Mouse (Mus musculus): ENCODE data around the gene Olfr153. TPM values are rescaled to one million over a fixed set of nuclear protein-coding genes. Genes with fewer than 3 reads are reported as not detected.
"Not testable (repeated sequence)": the region's sequence is repeated elsewhere in the genome, so short reads cannot be mapped to it uniquely, and the experiment has no call there.

Gene Olfr153
- polyA plus RNA-seq, 1 experiment = not detected

DNA sequence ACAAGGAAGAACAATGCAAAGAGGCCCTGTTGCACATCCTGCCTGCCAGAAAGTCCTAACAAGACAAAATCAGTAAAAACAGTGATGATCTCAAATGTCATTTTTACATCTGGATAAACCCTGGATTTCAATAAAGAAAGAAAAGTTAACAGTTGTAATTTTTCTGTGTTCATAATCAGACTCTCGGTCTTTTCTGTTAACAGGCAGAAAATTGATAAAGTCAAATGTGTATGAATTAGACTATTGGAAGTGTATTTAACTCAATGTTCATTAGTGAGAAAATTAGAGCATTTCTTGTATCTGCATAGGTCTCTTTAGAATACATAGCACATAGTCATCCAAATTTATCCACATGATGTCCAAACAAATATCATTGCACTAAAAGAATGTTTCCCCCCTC, 13.8 kb downstream of the Olfr153 start, which contains the start of gene Olfr1128:
Gene Olfr1128 (minus strand): TSS at position 101 of the 400 bp plus-strand sequence.
- WGBS = 75% methylated on average over 1 of the region's 1 CpGs
- Histone ChIP-seq H3K4me3 (replicated peaks; ENCODE audit: extremely low read depth, low read depth, low read length) (no peak within 1 kb of the TSS), H3K4me1 (ENCODE audit: control insufficient read depth, insufficient read depth, low read length) (no peaks in the 10 kb centered on the region)
- TF ChIP-seq POLR2A (IDR thresholded peaks at IDR 0.05; ENCODE audit: borderline replicate concordance, extremely low read depth, low read depth, low read length) (no peak), CTCF (IDR thresholded peaks at IDR 0.05; ENCODE audit: insufficient read depth, low read length) (no peak)
- DNase-seq = no peak

- DNase-seq = not testable (repeated sequence)
- 54% methylated on average over 1 of the region's 1 CpGs for WGBS
Measured at GRCm38 (mm10) chr2:87573602-87574001, 42.0 kb downstream of the Olfr153 start, which contains the start of gene Olfr1129. Olfr1129 (plus strand) TSS chr2:87573902.

More at GRCm38 (mm10) chr2:87573602-87574001, 42.0 kb downstream of the Olfr153 start, which contains the start of gene Olfr1129:
- not testable (repeated sequence) for H3K4me3 ChIP-seq (replicated peaks; ENCODE audit: extremely low read depth, low read depth, low read length); H3K4me1 ChIP-seq (ENCODE audit: control insufficient read depth, insufficient read depth, low read length)

Other genes with a start within 250 kb of the Olfr153 start
- not detected in 2 replicates for gene Olfr1118, start 224.2 kb upstream of the Olfr153 start, polyA plus RNA-seq (2012; rRNA removed)
- not detected in 2 replicates for gene Olfr1120, start 177.0 kb upstream of the Olfr153 start, polyA plus RNA-seq (2012; rRNA removed)
- gene Olfr1121, start 161.9 kb upstream of the Olfr153 start, polyA plus RNA-seq (2012; rRNA removed) = not detected in 2 replicates
- not detected in 2 replicates for gene Olfr1122, start 145.9 kb upstream of the Olfr153 start, polyA plus RNA-seq (2012; rRNA removed)
- not detected in 2 replicates for gene Olfr1123, start 115.2 kb upstream of the Olfr153 start, polyA plus RNA-seq (2012; rRNA removed)
- gene Olfr1124, start 101.5 kb upstream of the Olfr153 start, polyA plus RNA-seq (2012; rRNA removed) = not detected in 2 replicates
- not detected in 2 replicates for gene Olfr1126, start 77.8 kb upstream of the Olfr153 start, polyA plus RNA-seq (2012; rRNA removed)
- gene Pramel7, start 34.7 kb upstream of the Olfr153 start, polyA plus RNA-seq (2012; rRNA removed) = not detected in 2 replicates
- gene Pramel6, start 25.2 kb upstream of the Olfr153 start, polyA plus RNA-seq (2012; rRNA removed) = not detected in 2 replicates
- not detected in 2 replicates for gene Olfr1128, start 13.7 kb downstream of the Olfr153 start, polyA plus RNA-seq (2012; rRNA removed)
- gene Olfr1129, start 42.1 kb downstream of the Olfr153 start, polyA plus RNA-seq (2012; rRNA removed) = not detected in 2 replicates
- not detected in 2 replicates for gene Olfr1130, start 74.4 kb downstream of the Olfr153 start, polyA plus RNA-seq (2012; rRNA removed)
- gene Olfr1131, start 95.3 kb downstream of the Olfr153 start, polyA plus RNA-seq (2012; rRNA removed) = not detected in 2 replicates
- not detected in 2 replicates for gene Olfr1132, start 105.7 kb downstream of the Olfr153 start, polyA plus RNA-seq (2012; rRNA removed)
- not detected in 2 replicates for gene Olfr1133, start 115.6 kb downstream of the Olfr153 start, polyA plus RNA-seq (2012; rRNA removed)
- gene Olfr1134, start 126.7 kb downstream of the Olfr153 start, polyA plus RNA-seq (2012; rRNA removed) = not detected in 2 replicates
- not detected in 2 replicates for gene Olfr1135, start 141.9 kb downstream of the Olfr153 start, polyA plus RNA-seq (2012; rRNA removed)
- gene Olfr1136, start 162.2 kb downstream of the Olfr153 start, polyA plus RNA-seq (2012; rRNA removed) = not detected in 2 replicates
- not detected in 2 replicates for gene Olfr1137, start 181.4 kb downstream of the Olfr153 start, polyA plus RNA-seq (2012; rRNA removed)
- not detected in 2 replicates for gene Olfr1138, start 208.2 kb downstream of the Olfr153 start, polyA plus RNA-seq (2012; rRNA removed)
- not detected in 2 replicates for gene Olfr1140, start 212.0 kb downstream of the Olfr153 start, polyA plus RNA-seq (2012; rRNA removed)
- not detected in 2 replicates for gene Olfr1141, start 222.2 kb downstream of the Olfr153 start, polyA plus RNA-seq (2012; rRNA removed)
- gene Olfr152, start 247.7 kb downstream of the Olfr153 start, polyA plus RNA-seq (2012; rRNA removed) = not detected in 2 replicates

Measured in lung, adult 2 months (tissue).